Comparison of ENCODE assay signal across 26 mouse cellular contexts in the genomic region with DNA sequence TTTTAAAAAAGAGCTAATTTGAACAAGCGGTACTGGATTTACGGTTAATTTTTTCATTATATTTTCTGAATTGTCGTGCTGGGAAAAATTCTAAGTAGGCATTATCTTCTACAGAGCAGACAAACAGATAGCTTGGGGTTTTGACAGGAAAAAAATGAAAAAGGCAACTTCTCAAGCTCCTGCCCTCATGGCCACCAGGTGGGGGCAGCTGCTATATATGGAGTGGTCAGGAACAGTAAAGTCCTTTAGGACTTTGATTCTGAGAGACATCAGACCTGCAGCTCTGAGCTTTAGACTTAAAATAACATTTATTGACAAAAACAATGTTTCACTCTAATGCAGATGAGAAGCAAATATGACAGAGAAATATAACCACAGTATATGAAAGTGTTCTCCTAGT. TPM values are rescaled to one million over a fixed set of nuclear protein-coding genes. Genes with fewer than 3 reads are reported as not detected.
"Had no signal": no experiment of that assay in that cellular context is flagged by ENCODE, and none has a peak within 500 bp of the region (broad histone marks: within the 10 kb centered on the region; RNA-seq: fewer than 3 reads in every experiment).

No protein-coding gene starts in this region.

- H3K27ac ChIP-seq: gastrocnemius, adult 2 months; heart, embryonic 10.5 days; hindbrain, embryonic 10.5 days; hindbrain, embryonic 12.5 days; hindbrain, embryonic 14.5 days; intestine, embryonic 15.5 days; layer of hippocampus, adult 2 months; left cerebral cortex, adult 2 months; limb, embryonic 10.5 days; limb, embryonic 12.5 days; liver, embryonic 13.5 days had no signal

- H3K4me2 ChIP-seq: heart, embryonic 12.5 days; hindbrain, embryonic 12.5 days; hindbrain, embryonic 14.5 days; intestine, embryonic 15.5 days; limb, embryonic 12.5 days; liver, embryonic 11.5 days; liver, embryonic 13.5 days had no signal

- ATAC-seq: inflammation-experienced regulatory T-cells, adult 6 months; intestine, embryonic 15.5 days; intestine, postnatal 0 days had no signal

- DNase-seq: gastrocnemius, adult 2 months; gastrocnemius, postnatal 10 days; gastrocnemius, postnatal 25 days; heart, adult 18-20 months; heart, postnatal 10 days; heart, postnatal 4 days; kidney, adult 18-20 months; kidney, adult 8-10 months; kidney, postnatal 14 days; kidney, postnatal 4 days; liver; liver, embryonic 13.5 days had no signal

- H3K9ac ChIP-seq: heart, embryonic 12.5 days; hindbrain, embryonic 12.5 days; hindbrain, embryonic 14.5 days; intestine, embryonic 15.5 days; limb, embryonic 12.5 days; liver, embryonic 13.5 days had no signal

- H3K4me1 ChIP-seq: heart, embryonic 10.5 days; heart, embryonic 12.5 days; hindbrain, embryonic 10.5 days; hindbrain, embryonic 12.5 days; intestine, embryonic 15.5 days; limb, embryonic 10.5 days; limb, embryonic 12.5 days; liver, embryonic 13.5 days had no signal

- H3K4me3 ChIP-seq: gastrocnemius, adult 2 months; heart, embryonic 10.5 days; heart, embryonic 12.5 days; hindbrain, embryonic 10.5 days; hindbrain, embryonic 12.5 days; intestine, embryonic 15.5 days; layer of hippocampus, adult 2 months; left cerebral cortex, adult 2 months; limb, embryonic 10.5 days; limb, embryonic 12.5 days; liver, embryonic 13.5 days had no signal

- H3K9me3 ChIP-seq: heart, embryonic 10.5 days; heart, embryonic 12.5 days; hindbrain, embryonic 10.5 days; hindbrain, embryonic 12.5 days; intestine, embryonic 15.5 days; limb, embryonic 10.5 days; limb, embryonic 12.5 days; liver, embryonic 13.5 days had no signal

- H3K27me3 ChIP-seq: heart, embryonic 12.5 days; hindbrain, embryonic 12.5 days; intestine, embryonic 15.5 days; limb, embryonic 12.5 days; liver, embryonic 13.5 days had no signal

- H3K36me3 ChIP-seq: heart, embryonic 10.5 days; heart, embryonic 12.5 days; hindbrain, embryonic 10.5 days; hindbrain, embryonic 12.5 days; intestine, embryonic 15.5 days; limb, embryonic 10.5 days; limb, embryonic 12.5 days; liver, embryonic 13.5 days had no signal

RNA-seq across cellular contexts. Expression of a gene that starts 12.9 kb away (rescaled TPM):
- total RNA-seq: granulocyte monocyte progenitor cell, adult 5-6 weeks had no signal
